Mouse (Mus musculus): ENCODE results near the gene Gm21293.
"Not testable (repeated sequence)": the region's sequence is repeated elsewhere in the genome, so short reads cannot be mapped to it uniquely, and the experiment has no call there.

The Gm21293 gene

DNA sequence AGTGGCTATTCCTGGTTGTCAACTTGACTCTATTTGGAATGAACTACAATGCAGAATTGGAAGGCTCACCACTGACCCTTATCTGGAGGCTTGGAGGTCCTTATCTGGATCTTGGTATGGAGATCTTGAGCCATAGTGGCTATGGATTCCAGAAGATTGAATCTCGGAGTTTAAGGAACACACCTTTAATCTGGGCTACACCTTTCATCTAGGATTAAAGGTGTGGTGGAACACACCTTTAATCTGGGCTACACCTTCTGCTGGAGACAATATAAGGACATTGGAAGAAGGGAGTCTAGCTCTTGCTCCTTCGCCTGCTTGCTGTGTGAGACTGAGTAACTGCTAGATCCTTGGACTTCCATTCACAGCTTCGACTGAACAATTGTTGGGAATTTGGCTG is at the start of gene Gm21293:
Gene Gm21293, plus strand, starts transcription at position 301 of the 400 bp plus-strand sequence.
- not testable (repeated sequence) for DNase-seq

DNA sequence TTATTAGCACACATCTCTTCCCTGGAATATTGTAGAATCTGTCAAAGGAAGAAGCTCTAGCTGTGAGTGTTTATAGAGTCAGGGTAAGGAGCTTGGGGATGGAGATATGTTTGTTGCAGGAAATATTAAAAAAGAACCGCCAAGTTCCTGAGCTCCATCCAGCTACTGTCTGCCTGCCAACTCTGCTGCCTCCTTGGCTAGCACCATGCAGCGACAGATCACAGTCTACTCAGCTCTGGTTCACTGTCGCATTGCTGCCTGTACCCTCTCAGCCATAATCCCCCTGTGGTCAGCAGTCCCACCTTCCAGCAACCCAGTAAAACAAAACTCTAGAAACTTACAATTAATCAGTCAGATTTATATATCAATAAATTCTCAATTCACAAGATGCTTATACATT is 32.7 kb upstream of the Gm21293 start:
- no peak for DNase-seq

- no peak for DNase-seq
These were observed 24.5 kb upstream of the Gm21293 start for GRCm38 (mm10) chr10:104118312-104118711.

DNA sequence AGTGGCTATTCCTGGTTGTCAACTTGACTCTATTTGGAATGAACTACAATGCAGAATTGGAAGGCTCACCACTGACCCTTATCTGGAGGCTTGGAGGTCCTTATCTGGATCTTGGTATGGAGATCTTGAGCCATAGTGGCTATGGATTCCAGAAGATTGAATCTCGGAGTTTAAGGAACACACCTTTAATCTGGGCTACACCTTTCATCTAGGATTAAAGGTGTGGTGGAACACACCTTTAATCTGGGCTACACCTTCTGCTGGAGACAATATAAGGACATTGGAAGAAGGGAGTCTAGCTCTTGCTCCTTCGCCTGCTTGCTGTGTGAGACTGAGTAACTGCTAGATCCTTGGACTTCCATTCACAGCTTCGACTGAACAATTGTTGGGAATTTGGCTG is 8.4 kb downstream of the Gm21293 start, which contains the start of gene Gm6763:
Gene Gm6763, plus strand, starts transcription at position 301 of the 400 bp plus-strand sequence.
- DNase-seq: not testable (repeated sequence)

DNA sequence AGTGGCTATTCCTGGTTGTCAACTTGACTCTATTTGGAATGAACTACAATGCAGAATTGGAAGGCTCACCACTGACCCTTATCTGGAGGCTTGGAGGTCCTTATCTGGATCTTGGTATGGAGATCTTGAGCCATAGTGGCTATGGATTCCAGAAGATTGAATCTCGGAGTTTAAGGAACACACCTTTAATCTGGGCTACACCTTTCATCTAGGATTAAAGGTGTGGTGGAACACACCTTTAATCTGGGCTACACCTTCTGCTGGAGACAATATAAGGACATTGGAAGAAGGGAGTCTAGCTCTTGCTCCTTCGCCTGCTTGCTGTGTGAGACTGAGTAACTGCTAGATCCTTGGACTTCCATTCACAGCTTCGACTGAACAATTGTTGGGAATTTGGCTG is 16.9 kb downstream of the Gm21293 start, which contains the start of gene Gm8764:
Gene Gm8764, plus strand, starts transcription at position 301 of the 400 bp plus-strand sequence.
- not testable (repeated sequence) for DNase-seq

GRCm38 (mm10) chr10:104168215-104168614 is 25.4 kb downstream of the Gm21293 start, which contains the start of gene Gm21304:
TSS of gene Gm21304 (plus strand) at chr10:104168515.
- DNase-seq: not testable (repeated sequence)

DNA sequence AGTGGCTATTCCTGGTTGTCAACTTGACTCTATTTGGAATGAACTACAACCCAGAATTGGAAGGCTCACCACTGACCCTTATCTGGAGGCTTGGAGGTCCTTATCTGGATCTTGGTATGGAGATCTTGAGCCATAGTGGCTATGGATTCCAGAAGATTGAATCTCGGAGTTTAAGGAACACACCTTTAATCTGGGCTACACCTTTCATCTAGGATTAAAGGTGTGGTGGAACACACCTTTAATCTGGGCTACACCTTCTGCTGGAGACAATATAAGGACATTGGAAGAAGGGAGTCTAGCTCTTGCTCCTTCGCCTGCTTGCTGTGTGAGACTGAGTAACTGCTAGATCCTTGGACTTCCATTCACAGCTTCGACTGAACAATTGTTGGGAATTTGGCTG is 33.9 kb downstream of the Gm21293 start, which contains the start of gene Gm21312:
Gene Gm21312, plus strand, starts transcription at position 301 of the 400 bp plus-strand sequence.
- not testable (repeated sequence) for DNase-seq

DNA sequence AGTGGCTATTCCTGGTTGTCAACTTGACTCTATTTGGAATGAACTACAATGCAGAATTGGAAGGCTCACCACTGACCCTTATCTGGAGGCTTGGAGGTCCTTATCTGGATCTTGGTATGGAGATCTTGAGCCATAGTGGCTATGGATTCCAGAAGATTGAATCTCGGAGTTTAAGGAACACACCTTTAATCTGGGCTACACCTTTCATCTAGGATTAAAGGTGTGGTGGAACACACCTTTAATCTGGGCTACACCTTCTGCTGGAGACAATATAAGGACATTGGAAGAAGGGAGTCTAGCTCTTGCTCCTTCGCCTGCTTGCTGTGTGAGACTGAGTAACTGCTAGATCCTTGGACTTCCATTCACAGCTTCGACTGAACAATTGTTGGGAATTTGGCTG is 42.4 kb downstream of the Gm21293 start, which contains the start of gene Gm20765:
Gene Gm20765, plus strand, starts transcription at position 301 of the 400 bp plus-strand sequence.
- DNase-seq: not testable (repeated sequence)

- not testable (repeated sequence) for DNase-seq
These were observed 51.0 kb downstream of the Gm21293 start, which contains the start of gene Gm4340 for GRCm38 (mm10) chr10:104193742-104194141. TSS of gene Gm4340 (plus strand) at chr10:104194042.

All from thymus, postnatal 36 days (tissue).